Mouse (Mus musculus): Measurements from ENCODE around the gene Zfp882. TPM values are rescaled to one million over a fixed set of nuclear protein-coding genes. Genes with fewer than 3 reads are reported as not detected.

Gene Zfp882
- not detected in 2 replicates for polyA plus RNA-seq (2012; rRNA removed)

GRCm38 (mm10) chr8:71908309-71909261, at the start of gene Zfp882, which contains the start of gene Zfp617:
Gene Zfp882, plus strand, starts transcription at chr8:71908608.
Gene Zfp617, plus strand, starts transcription at chr8:71908635.

GRCm38 (mm10) chr8:71881618-71882274, 26.7 kb upstream of the Zfp882 start, which contains the start of gene Zfp709:
Gene Zfp709, plus strand, starts transcription at chr8:71882019.

GRCm38 (mm10) chr8:71950482-71951221, 42.2 kb downstream of the Zfp882 start, which contains the start of gene Zfp961:
Gene Zfp961, plus strand, starts transcription at chr8:71951038.

Other genes with a start within 250 kb of the Zfp882 start
- 0.66 and 1.4 TPM in 2 replicates for gene Unc13a, start 236.9 kb upstream of the Zfp882 start, polyA plus RNA-seq (2012; rRNA removed)
- gene Jak3, start 232.3 kb upstream of the Zfp882 start, polyA plus RNA-seq (2012; rRNA removed): 9.1 and 9.5 TPM in 2 replicates
- 12.5 and 12.8 TPM in 2 replicates for gene Insl3, start 219.4 kb upstream of the Zfp882 start, polyA plus RNA-seq (2012; rRNA removed)
- 89.2 and 150 TPM in 2 replicates for gene B3gnt3, start 206.8 kb upstream of the Zfp882 start, polyA plus RNA-seq (2012; rRNA removed)
- 37.7 and 57.6 TPM in 2 replicates for gene Fcho1, start 182.9 kb upstream of the Zfp882 start, polyA plus RNA-seq (2012; rRNA removed)
- 0.01 and 0.08 TPM in 2 replicates for gene Zfp709, start 26.6 kb upstream of the Zfp882 start, polyA plus RNA-seq (2012; rRNA removed)
- 0.18 and 0.32 TPM in 2 replicates for gene Zfp617, start within 50 bp of the Zfp882 start, polyA plus RNA-seq (2012; rRNA removed)
- 0.68 and 1.4 TPM in 2 replicates for gene Zfp961, start 42.4 kb downstream of the Zfp882 start, polyA plus RNA-seq (2012; rRNA removed)
- gene Cyp4f18, start 101.0 kb downstream of the Zfp882 start, polyA plus RNA-seq (2012; rRNA removed): 6.1 and 21.1 TPM in 2 replicates
- not detected in 2 replicates for gene Olfr372, start 132.6 kb downstream of the Zfp882 start, polyA plus RNA-seq (2012; rRNA removed)
- not detected in 2 replicates for gene Olfr373, start 174.6 kb downstream of the Zfp882 start, polyA plus RNA-seq (2012; rRNA removed)
- gene Olfr374, start 198.4 kb downstream of the Zfp882 start, polyA plus RNA-seq (2012; rRNA removed): not detected in 2 replicates
- gene Tpm4, start 226.4 kb downstream of the Zfp882 start, polyA plus RNA-seq (2012; rRNA removed): 26.4 and 27.0 TPM in 2 replicates

Data from stomach, adult 2 months (tissue).